Mouse (Mus musculus): ENCODE measurements around the gene Matk.

The Matk gene

GRCm38 (mm10) chr10:81287513-81288157, 34.9 kb downstream of the Matk start:
- DNase-seq: peak; percentile 83

GRCm38 (mm10) chr10:81288601-81289000, 35.9 kb downstream of the Matk start:
- peak; percentile 67 for DNase-seq

DNA sequence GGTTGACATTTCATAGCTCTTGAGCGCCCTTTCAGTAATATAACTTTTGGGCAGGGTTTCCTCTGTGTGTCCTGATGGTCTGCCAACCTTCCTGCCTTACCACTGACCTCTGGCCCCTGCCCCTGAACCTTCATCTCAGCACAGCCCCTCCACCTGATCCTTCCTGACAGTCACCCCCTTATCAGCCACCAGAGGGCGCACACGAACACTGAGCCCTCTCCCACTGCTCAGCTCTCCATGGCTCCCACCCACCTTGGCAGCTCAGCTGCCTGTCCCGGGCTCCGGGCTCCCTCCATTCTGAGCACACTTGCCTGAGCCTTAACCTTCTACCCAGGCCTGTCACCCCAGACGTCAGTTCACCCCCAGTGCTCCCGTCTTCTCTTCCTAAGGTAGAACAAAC, 36.5 kb downstream of the Matk start:
- peak; percentile 78 for DNase-seq

DNA sequence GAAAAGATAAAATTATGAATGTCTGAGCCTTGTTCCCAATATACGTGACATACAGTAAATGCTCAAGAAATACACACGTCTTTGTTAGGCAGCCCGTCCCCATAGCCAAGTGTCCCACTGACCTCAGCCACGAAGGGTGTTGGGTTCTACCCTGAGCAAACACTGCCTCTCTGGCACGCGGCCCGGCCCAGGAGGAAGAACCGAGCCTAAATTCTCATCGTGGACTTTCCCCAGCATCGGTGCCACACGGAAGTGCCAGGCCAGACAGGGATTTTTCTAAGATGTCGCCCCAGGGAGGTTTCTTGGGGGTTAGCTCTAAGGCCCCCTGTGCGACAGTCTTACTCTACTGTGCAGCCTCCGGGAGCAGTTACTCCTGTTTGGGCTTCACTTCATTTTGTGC, 37.1 kb downstream of the Matk start:
- no peak for DNase-seq

DNA sequence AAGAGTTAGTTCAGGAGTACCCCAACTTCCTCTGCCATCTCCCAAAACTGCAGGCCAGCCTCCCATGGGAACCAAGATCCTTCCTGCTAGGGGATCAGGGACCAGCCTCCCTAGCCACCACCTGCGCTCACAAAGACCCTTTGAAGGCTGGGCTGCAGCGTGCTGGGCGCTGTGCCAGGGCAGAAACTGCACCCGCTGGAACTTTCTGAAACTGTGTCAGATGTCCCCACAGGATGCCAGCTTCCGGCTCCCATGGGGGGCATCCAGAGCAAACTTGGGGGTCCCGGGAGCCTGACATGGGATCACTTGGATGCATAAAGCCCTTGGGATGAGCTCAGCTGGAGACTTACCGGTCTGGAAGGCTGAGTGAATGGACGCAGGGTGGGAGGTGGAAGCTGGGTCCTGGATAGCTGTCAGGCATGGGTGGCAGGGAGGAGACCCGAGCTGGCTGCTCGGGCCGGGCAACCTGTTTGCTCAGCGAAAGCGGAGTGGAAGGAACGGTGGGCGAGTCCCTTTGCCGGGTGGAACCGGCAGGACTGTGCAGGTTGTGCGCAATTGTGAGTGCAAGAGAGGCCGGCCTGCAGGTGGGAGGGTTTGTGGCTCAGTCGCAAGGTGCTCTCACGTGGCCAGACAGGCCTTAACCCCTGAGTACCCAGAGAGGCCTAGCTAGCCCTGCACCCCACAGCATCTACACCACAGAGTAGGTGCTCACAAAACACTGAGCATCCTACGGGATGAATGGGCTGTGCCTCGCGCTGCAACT, 38.1 kb downstream of the Matk start:
- DNase-seq: peak; percentile 71

DNA sequence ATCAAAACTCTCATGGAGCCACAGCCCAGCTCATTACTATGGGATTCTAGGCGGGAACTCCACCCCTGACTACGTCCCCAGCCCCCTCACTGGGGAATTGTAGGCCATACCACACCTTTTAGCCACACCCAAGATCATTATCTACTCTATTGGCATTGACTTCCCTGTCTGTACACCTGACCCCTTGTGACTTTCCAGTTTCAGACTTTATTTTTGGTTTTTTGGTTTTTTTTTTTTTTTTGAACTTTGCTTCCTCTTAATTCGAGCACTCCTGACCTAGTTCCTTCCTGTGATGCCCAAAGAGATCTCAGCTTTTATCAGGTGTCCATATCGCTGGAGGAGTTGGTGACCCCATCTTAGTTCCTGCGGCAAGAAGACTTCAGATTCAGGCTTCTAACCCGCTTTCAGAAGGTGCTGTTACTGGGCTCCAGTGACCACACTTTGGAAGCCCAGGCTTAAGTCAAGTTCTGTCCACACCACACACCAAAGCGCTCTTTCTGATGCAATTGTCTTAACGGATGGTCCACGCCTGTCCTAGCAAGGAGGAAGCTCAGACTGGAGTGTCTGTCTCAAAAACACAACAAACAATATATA, 38.9 kb downstream of the Matk start, which contains the start of gene Tjp3:
Gene Tjp3, minus strand, starts transcription at position 71 of the 594 bp plus-strand sequence.
- no peak for DNase-seq

- peak; percentile 99 for DNase-seq
These were observed 40.0 kb downstream of the Matk start, which contains the start of gene Pip5k1c for GRCm38 (mm10) chr10:81292554-81293333. TSS of gene Pip5k1c (plus strand) at chr10:81292963.

- DNase-seq: no peak
These were observed 40.7 kb downstream of the Matk start for GRCm38 (mm10) chr10:81293334-81294030.

- no peak for DNase-seq
These were observed 41.7 kb downstream of the Matk start for GRCm38 (mm10) chr10:81294442-81294841.

GRCm38 (mm10) chr10:81295185-81295584, 42.5 kb downstream of the Matk start:
- DNase-seq: no peak

- peak; percentile 79 for DNase-seq
These were observed 44.5 kb downstream of the Matk start for GRCm38 (mm10) chr10:81297246-81297645.

- DNase-seq: peak; percentile 84
These were observed 45.1 kb downstream of the Matk start for GRCm38 (mm10) chr10:81297845-81298244.

- peak; percentile 74 for DNase-seq
These were observed 45.8 kb downstream of the Matk start for GRCm38 (mm10) chr10:81298369-81299100.

GRCm38 (mm10) chr10:81299585-81300351, 47.0 kb downstream of the Matk start:
- DNase-seq: no peak

- DNase-seq: no peak
These were observed 47.7 kb downstream of the Matk start for GRCm38 (mm10) chr10:81300352-81300907.

- no peak for DNase-seq
These were observed 48.6 kb downstream of the Matk start for GRCm38 (mm10) chr10:81301321-81301720.

- no peak for DNase-seq
These were observed 49.6 kb downstream of the Matk start for GRCm38 (mm10) chr10:81302288-81302687.

- peak; percentile 52 for DNase-seq
These were observed 50.1 kb downstream of the Matk start for GRCm38 (mm10) chr10:81302781-81303218.

DNA sequence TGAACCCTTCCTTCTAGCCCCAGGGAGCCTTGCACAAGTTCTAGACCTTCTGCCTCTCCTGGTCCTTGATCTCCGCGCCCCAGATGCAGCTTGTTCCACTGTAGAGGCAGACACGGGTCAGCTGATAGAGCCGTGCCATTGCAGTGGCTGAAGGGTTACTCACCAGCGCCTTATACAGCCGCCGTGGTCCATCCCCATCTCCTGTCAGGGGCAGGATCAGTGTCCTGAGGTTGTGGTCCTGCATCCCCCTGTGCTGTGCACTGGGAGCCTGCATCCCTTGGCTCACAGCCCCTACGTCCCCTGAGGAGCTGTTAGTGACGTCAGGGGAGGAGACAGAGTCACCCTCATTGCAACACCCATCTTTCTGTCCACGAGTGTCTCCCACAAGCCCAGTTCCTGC, 50.5 kb downstream of the Matk start:
- DNase-seq: no peak

DNA sequence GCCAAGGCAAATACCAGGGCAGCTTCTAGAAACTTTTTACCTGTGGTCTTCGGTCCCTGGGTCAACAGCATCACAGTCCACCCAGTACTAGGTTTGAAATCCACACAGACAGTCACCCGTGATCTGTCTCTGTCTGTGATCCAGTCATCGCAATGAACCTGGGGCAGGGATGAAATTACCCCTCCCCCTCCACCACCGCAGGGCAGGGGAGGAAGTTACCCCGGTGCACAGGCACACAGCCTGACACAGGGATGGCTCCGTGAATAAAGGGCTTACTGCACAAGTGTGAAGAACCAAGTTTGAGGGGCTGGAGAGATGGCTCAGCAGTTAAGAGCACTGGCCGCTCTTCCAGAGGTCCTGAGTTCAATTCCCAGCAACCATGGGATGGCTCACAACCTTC, 51.0 kb downstream of the Matk start:
- peak; percentile 82 for DNase-seq

Data from thymus, postnatal 14 days (tissue).